Mouse (Mus musculus) heart, embryonic 14.5 days (tissue): ENCODE results near the gene Akirin1. TPM values are rescaled to one million over a fixed set of nuclear protein-coding genes. Genes with fewer than 3 reads are reported as not detected.

ENCODE experiments used
- ATAC-seq: fragments of 200-750 bp; cut with Nextera tagmentation; 2 replicates; pipeline ENCODE4 v1.8.0; 2017; ENCODE audit warnings: low read depth, moderate TSS enrichment; ENCODE audit not compliant: insufficient number of reproducible peaks, insufficient read depth, low FRiP score
- H3K27ac ChIP-seq, 2 experiments: fragments of 200-500 bp in 1 of 2; fragments of 300-500 bp in 1 of 2; sonication (generic) in 1 of 2; replicated peaks in 1 of 2; 2 replicates each; pipeline ENCODE4 v1.5.1; 2012 to 2014; ENCODE audit warnings: low read depth in 2 of 2, low read length in 2 of 2, control low read depth in 1 of 2, mild to moderate bottlenecking in 1 of 2, mixed read lengths in 1 of 2; ENCODE audit not compliant: control insufficient read depth in 1 of 2, insufficient read depth in 1 of 2
- H3K27me3 ChIP-seq: fragments of 300-500 bp; sonication (generic); 2 replicates; pipeline ENCODE4 v1.6.1; 2014; ENCODE audit warnings: mild to moderate bottlenecking, low read length, control low read depth; ENCODE audit not compliant: control insufficient read depth, insufficient read depth
- H3K36me3 ChIP-seq: fragments of 300-500 bp; sonication (generic); 2 replicates; pipeline ENCODE4 v1.6.1; 2014; ENCODE audit warnings: mild to moderate bottlenecking, control low read depth, low read length, mixed read lengths; ENCODE audit not compliant: control insufficient read depth, insufficient read depth
- H3K4me1 ChIP-seq, 2 experiments: fragments of 200-500 bp in 1 of 2; fragments of 300-500 bp in 1 of 2; sonication (generic) in 1 of 2; 2 replicates each; pipeline ENCODE4 v1.6.1; 2012 to 2014; ENCODE audit warnings: low read length in 2 of 2, control low read depth in 1 of 2, mixed read lengths in 1 of 2; ENCODE audit not compliant: control insufficient read depth in 2 of 2, insufficient read depth in 2 of 2
- H3K4me2 ChIP-seq: fragments of 300-500 bp; sonication (generic); 2 replicates; pipeline ENCODE4 v1.6.1; 2014; ENCODE audit warnings: mild to moderate bottlenecking, low read length
- H3K4me3 ChIP-seq, 2 experiments: fragments of 200-500 bp in 1 of 2; fragments of 300-500 bp in 1 of 2; sonication (generic) in 1 of 2; 2 replicates each; pipeline ENCODE4 v1.5.1; 2012 to 2014; ENCODE audit warnings: low read length in 2 of 2, mild to moderate bottlenecking in 2 of 2, control low read depth in 1 of 2, low read depth in 1 of 2, moderate library complexity in 1 of 2; ENCODE audit not compliant: control insufficient read depth in 1 of 2, insufficient read depth in 1 of 2
- H3K9ac ChIP-seq: fragments of 300-500 bp; sonication (generic); 2 replicates; pipeline ENCODE4 v1.6.1; 2014; ENCODE audit warnings: mild to moderate bottlenecking, low read length
- H3K9me3 ChIP-seq: fragments of 300-500 bp; sonication (generic); 2 replicates; pipeline ENCODE4 v1.6.1; 2016; ENCODE audit warnings: low read length, control low read depth; ENCODE audit not compliant: control insufficient read depth
- WGBS: fragments of 180-500 bp; shearing (Covaris S2); extraction: QIAGEN DNeasy Blood & Tissue Kit; methylation state at CpG from one replicate; pipeline ENCODE4 v1.1.7; 2014; 5-methylcytosine and 5-hydroxymethylcytosine counted together
- polyA plus RNA-seq: library from polyadenylated mRNA; unstranded; fragments of >200 nt; fragmentation: Nextera tagmentation; extraction: Ambion mirVana; gene quantifications from 2 replicates; pipeline ENCODE4 v1.2.1, GENCODE M21; 2014

The Akirin1 gene
- polyA plus RNA-seq, 1 experiment from 2014 or later, result 58.2 TPM

DNA sequence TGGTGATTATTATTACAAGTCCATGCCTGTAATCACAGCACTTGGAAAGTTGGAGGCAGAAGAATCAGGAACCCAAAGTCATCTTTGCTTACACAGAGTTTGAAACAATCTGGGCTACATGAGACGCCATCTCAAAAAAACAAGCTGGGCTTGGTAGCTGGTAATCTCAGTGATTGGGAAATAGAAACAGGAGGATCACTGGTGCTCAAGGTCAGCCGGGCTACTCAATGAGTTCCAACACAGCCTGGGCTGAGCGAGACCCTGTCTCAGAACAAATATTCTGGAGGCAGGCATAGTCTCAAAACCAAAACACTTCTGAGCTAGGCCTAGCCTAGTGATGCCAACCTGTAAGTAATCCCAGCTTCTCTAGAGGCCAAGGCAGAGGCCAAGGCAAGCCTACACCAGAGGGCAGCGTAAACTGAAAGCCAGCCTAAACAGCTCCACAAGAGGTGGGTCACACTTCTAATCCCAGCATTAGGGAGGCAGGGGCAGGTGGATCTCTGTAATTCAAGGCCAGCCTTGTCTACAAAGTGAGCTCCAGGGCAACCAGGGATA lies 4.8 kb downstream of the Akirin1 start:
- peaks cover 0 to 16% of the 10 kb centered on the region in 2 experiments; a peak in 2 of 4 replicates for H3K4me1 ChIP-seq
- no peak for ATAC-seq
- no peak overlapping the region for H3K4me2 ChIP-seq
- no peak overlapping the region for H3K27ac ChIP-seq
- H3K9me3 ChIP-seq, result no peaks in the 10 kb centered on the region
- 90% methylated on average over 4 of the region's 4 CpGs for WGBS
- H3K36me3 ChIP-seq, result peaks cover 29% of the 10 kb centered on the region
- H3K9ac ChIP-seq, result no peak overlapping the region
- no peaks in the 10 kb centered on the region for H3K27me3 ChIP-seq
- H3K4me3 ChIP-seq, result no peak overlapping the region

- H3K9me3 ChIP-seq, result no peaks in the 10 kb centered on the region
- H3K4me1 ChIP-seq, result 0 out of 4 replicates have a peak, but pooled peaks cover 0 to 7% of the 10 kb centered on the region in 2 experiments
- 87% methylated on average over 1 of the region's 1 CpGs for WGBS
- ATAC-seq, result no peak
- no peak overlapping the region for H3K4me3 ChIP-seq
- H3K4me2 ChIP-seq, result no peak overlapping the region
- no peak overlapping the region for H3K27ac ChIP-seq
- H3K36me3 ChIP-seq, result peaks cover 53% of the 10 kb centered on the region
- no peaks in the 10 kb centered on the region for H3K27me3 ChIP-seq
- H3K9ac ChIP-seq, result no peak overlapping the region
These were observed 7.3 kb downstream of the Akirin1 start for GRCm38 (mm10) chr4:123742891-123743290.

GRCm38 (mm10) chr4:123738708-123739107 lies 11.4 kb downstream of the Akirin1 start:
- 92% methylated on average over 4 of the region's 4 CpGs for WGBS
- H3K27me3 ChIP-seq, result no peaks in the 10 kb centered on the region
- ATAC-seq, result no peak

DNA sequence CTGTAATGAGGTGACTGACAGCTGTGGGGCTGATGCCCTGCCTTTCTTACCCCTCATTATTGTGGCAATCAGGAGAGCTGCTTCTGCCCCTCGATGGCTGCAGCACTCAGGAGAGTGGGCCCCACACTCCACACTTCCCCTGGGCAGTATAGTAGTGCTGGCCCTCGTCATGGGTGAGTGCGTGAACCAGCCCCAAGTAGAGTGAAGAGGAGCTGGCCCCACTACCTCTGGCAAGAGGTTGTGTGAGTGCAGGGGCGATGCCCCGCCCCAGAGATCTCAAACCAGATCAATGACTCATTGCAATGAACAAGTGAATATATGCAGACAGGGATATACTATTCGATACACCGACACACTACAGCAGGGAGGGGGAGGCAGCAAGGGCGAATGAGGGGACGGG lies 16.6 kb downstream of the Akirin1 start:
- Histone ChIP-seq H3K9ac (no peak overlapping the region), H3K36me3 (peaks cover 49% of the 10 kb centered on the region)
- 94% methylated on average over 9 of the region's 9 CpGs for WGBS

More at GRCm38 (mm10) chr4:123738708-123739107, 11.4 kb downstream of the Akirin1 start:
- H3K4me3 ChIP-seq, result no peak overlapping the region
- H3K9ac ChIP-seq, result no peak overlapping the region
- H3K4me1 ChIP-seq, result no peaks in the 10 kb centered on the region
- H3K27ac ChIP-seq, result no peak overlapping the region
- peaks cover 83% of the 10 kb centered on the region for H3K36me3 ChIP-seq
- H3K9me3 ChIP-seq, result no peaks in the 10 kb centered on the region
- no peak overlapping the region for H3K4me2 ChIP-seq

GRCm38 (mm10) chr4:123732921-123733320 lies 17.2 kb downstream of the Akirin1 start:
- H3K4me2 ChIP-seq, result no peak overlapping the region
- no peaks in the 10 kb centered on the region for H3K27me3 ChIP-seq
- H3K9ac ChIP-seq, result no peak overlapping the region
- WGBS, result 92% methylated on average over 2 of the region's 2 CpGs
- H3K36me3 ChIP-seq, result peaks cover 43% of the 10 kb centered on the region
- H3K9me3 ChIP-seq, result no peaks in the 10 kb centered on the region
- no peaks in the 10 kb centered on the region for H3K4me1 ChIP-seq
- no peak overlapping the region for H3K27ac ChIP-seq
- 0 out of 2 replicates have a peak, but pooled peaks have one; percentile 9 for ATAC-seq
- no peak overlapping the region for H3K4me3 ChIP-seq

More for the DNA sequence above, 16.6 kb downstream of the Akirin1 start:
- Histone ChIP-seq H3K9me3 (no peaks in the 10 kb centered on the region), H3K4me3 (no peak overlapping the region), H3K27ac (no peak overlapping the region), H3K4me1 (no peaks in the 10 kb centered on the region), H3K27me3 (no peaks in the 10 kb centered on the region), H3K4me2 (no peak overlapping the region)
- ATAC-seq, result no peak

GRCm38 (mm10) chr4:123732163-123732910 lies 17.8 kb downstream of the Akirin1 start:
- Histone ChIP-seq H3K4me2 (no peak overlapping the region), H3K9ac (no peak overlapping the region), H3K36me3 (peaks cover 38% of the 10 kb centered on the region), H3K4me3 (no peak overlapping the region), H3K9me3 (no peaks in the 10 kb centered on the region), H3K27ac (no peak overlapping the region), H3K27me3 (no peaks in the 10 kb centered on the region), H3K4me1 (no peaks in the 10 kb centered on the region)
- no peak for ATAC-seq
- WGBS, result 91% methylated on average over 4 of the region's 4 CpGs

GRCm38 (mm10) chr4:123721761-123722160 lies 28.4 kb downstream of the Akirin1 start:
- Histone ChIP-seq H3K4me2 (no peak overlapping the region), H3K4me1 (peaks cover 0 to 4% of the 10 kb centered on the region in 2 experiments; a peak in 1 of 4 replicates), H3K9me3 (no peaks in the 10 kb centered on the region), H3K27me3 (no peaks in the 10 kb centered on the region), H3K27ac (no peak overlapping the region), H3K9ac (no peak overlapping the region), H3K4me3 (no peak overlapping the region), H3K36me3 (no peaks in the 10 kb centered on the region)
- 84% methylated on average over 4 of the region's 4 CpGs for WGBS
- no peak for ATAC-seq
